8 mouse cellular contexts compared by ENCODE assay signal in the genomic region with DNA sequence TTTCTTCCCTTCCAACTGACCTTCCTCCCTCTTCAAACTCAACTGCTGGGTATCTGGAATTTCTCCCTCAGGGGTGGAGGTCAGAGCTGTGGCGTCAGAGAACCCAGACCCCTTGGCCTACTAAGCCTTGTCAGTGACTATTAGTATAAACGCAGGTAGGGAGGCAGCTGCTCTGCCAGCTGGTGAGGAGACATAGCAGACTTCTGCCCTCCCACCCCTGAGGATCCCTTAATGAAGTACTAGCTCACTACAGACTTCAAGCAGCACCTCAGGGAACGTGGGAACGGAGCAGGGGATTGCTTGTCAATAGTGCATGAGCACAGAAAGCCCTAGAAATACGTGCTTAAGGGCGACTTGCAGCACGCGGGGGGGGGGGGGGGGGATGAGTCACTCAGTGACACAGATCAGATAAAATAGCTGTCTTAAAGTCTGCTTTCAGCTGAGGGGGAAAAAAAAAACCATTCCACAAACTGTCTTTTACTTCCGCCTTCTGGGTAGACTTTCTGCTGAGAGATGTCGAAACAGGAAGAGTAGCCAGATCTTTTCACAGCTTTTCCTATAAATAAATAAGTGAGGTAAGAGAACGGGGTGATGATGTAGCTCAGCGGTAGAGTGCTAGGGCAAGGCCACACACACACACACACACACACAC.
DNase-seq lines count a peak whose midpoint lies in the region; ATAC-seq and TF ChIP-seq lines count a peak whose summit lies in the region.

No protein-coding gene starts in this region.

- H3K36me3 ChIP-seq in lung, embryonic 14.5 days (ENCODE audit: insufficient read depth) = no peaks in the 10 kb centered on the region
- H3K36me3 ChIP-seq in forebrain, embryonic 13.5 days (ENCODE audit: poor library complexity, severe bottlenecking) = no peaks in the 10 kb centered on the region

- H3K27ac ChIP-seq in lung, embryonic 14.5 days (ENCODE audit: low read depth) = no peak overlapping the region; the same call in 1 of the 2 replicates
- H3K27ac ChIP-seq in forebrain, embryonic 13.5 days = no peak overlapping the region

- peak overlapping the region; percentile 16; the same call in 1 of the 2 replicates for H3K4me2 ChIP-seq in lung, embryonic 14.5 days
- H3K4me2 ChIP-seq in forebrain, embryonic 13.5 days = no peak overlapping the region

- H3K9me3 ChIP-seq in lung, embryonic 14.5 days (ENCODE audit: low read depth, low read length) = no peaks in the 10 kb centered on the region
- no peaks in the 10 kb centered on the region for H3K9me3 ChIP-seq in forebrain, embryonic 13.5 days (replicated peaks)

- H3K27me3 ChIP-seq in lung, embryonic 14.5 days (ENCODE audit: insufficient read depth, low read length) = no peaks in the 10 kb centered on the region
- no peaks in the 10 kb centered on the region for H3K27me3 ChIP-seq in forebrain, embryonic 13.5 days

- peak; percentile 65 for DNase-seq in lung, embryonic 14.5 days
- no peak for DNase-seq in lung, postnatal 4 days
- peak; percentile 10 for DNase-seq in R1 (ENCODE audit: low read depth, low spot score)
- peak; percentile 24 for DNase-seq in heart, adult 8-10 months (ENCODE audit: low spot score)
- DNase-seq in lung, postnatal 25 days (ENCODE audit: low spot score) = peak; percentile 50
- peak; percentile 57 for DNase-seq in thymus, postnatal 14 days
- DNase-seq in spleen, postnatal 4 days (ENCODE audit: low spot score in 2 of 2) = no peak

- ATAC-seq in lung, embryonic 14.5 days (ENCODE audit: insufficient read depth) = peak; percentile 68
- ATAC-seq in forebrain, embryonic 13.5 days = no peak

- no peak overlapping the region for H3K4me3 ChIP-seq in lung, embryonic 14.5 days (ENCODE audit: low read depth, low read length)
- no peak overlapping the region for H3K4me3 ChIP-seq in forebrain, embryonic 13.5 days

- no peak overlapping the region for H3K9ac ChIP-seq in lung, embryonic 14.5 days
- no peak overlapping the region for H3K9ac ChIP-seq in forebrain, embryonic 13.5 days

- TF ChIP-seq CTCF in lung, embryonic 14.5 days (IDR thresholded peaks at IDR 0.05; ENCODE audit: low read depth) = no peak

- H3K4me1 ChIP-seq in lung, embryonic 14.5 days (ENCODE audit: insufficient read depth) = no peaks in the 10 kb centered on the region
- no peaks in the 10 kb centered on the region for H3K4me1 ChIP-seq in forebrain, embryonic 13.5 days

- WGBS in lung, embryonic 14.5 days = 5% methylated on average over 12 of the region's 12 CpGs
- 64% methylated on average over 11 of the region's 12 CpGs for WGBS in forebrain, embryonic 13.5 days

Comparison
In these comparisons a context has a peak if more than half of its experiments do, and no peak if none do; other contexts are left out.
1. DNase-seq: peak in lung, embryonic 14.5 days (single experiment), R1 (single experiment), heart, adult 8-10 months (single experiment), lung, postnatal 25 days (single experiment) and thymus, postnatal 14 days (single experiment); none in lung, postnatal 4 days (0 of 2) and spleen, postnatal 4 days (0 of 2).